Mouse (Mus musculus): ENCODE data around the gene 2310057M21Rik. TPM values are rescaled to one million over a fixed set of nuclear protein-coding genes. Genes with fewer than 3 reads are reported as not detected.

The 2310057M21Rik gene
- total RNA-seq (2023): 10 to 100 TPM in 1 of 2 experiments, 1 to 10 TPM in 1; 6.6 to 10.3 TPM

DNA sequence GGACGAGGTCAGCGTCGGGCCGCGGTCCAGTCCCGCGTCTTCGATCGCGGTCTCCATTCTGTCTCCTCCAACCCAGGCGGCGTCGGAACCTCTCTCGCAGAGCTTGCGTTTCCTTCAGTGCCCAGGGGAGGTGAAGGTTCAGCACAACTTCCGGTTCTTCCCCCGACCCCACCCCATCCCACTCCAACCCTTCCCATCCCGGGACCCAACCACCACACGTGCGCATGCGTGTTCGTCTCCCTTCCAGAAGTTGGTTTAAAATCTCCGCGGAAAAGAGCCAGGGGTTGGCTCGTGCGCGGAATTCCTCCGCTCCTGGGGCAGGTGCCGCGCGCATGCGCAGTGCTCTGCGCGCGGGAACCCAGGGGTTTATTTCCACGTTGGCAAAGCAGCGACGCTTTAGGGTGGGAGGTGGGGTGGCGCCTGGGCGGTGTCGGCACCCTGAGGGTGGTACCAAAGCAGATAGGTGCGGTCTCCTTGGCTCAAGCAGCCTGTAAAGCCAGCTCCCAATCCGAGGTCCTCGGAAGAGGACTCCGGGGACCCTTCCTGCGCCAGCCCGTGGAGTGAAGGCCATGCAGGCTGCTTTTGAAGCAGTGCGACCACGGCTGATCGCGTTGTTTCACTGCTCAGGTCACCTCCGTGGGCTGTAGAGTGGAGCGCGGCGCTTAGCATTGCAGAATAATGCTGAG is at the start of gene 2310057M21Rik:
Gene 2310057M21Rik (minus strand): TSS at position 145 of the 686 bp plus-strand sequence.

GRCm38 (mm10) chr7:131410416-131411058 is 48.0 kb upstream of the 2310057M21Rik start, which contains the start of the genes Ikzf5 and Acadsb:
Ikzf5 (minus strand) TSS chr7:131410521.
Acadsb (plus strand) TSS chr7:131410601.

DNA sequence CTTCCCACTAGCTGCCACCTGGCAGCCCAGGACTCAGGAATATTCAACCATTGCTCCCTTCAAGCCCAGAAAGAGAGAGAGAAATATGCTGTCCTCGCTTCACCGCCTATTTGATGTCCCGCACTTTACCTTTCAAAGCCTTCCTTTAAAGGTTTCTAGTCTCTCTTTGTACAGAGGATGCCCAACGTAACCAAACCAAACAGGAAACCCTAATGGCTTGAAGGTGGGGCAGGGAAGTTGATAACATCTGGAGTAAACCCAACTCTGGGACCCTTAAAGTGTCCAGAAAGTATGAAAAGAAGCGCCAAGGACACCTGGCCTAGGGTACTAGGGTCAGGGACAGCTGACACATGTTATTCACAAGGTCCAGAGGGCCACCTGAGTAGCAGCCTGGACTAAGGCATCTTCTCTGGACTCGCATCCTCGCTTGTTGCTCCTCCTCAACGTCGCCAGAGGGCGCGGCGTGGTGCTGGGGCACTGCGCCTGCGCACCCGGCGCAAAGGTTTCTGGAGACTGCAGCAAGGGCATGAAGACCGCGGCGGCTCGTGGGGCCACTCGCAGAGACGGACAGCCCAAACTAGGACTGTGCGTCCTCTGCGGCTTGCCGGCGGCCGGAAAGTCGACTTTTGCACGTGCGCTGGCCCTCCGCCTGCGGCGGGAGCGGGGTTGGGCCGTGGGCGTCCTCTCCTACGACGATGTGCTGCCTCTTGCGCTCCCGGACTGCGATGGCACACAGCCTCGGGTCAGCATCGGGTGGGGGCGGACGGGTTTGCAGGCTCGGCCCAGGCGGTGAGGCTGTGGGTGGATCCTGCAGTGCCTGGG is 8.3 kb upstream of the 2310057M21Rik start, which contains the start of gene Pstk:
Gene Pstk (plus strand): TSS at position 494 of the 822 bp plus-strand sequence.

DNA sequence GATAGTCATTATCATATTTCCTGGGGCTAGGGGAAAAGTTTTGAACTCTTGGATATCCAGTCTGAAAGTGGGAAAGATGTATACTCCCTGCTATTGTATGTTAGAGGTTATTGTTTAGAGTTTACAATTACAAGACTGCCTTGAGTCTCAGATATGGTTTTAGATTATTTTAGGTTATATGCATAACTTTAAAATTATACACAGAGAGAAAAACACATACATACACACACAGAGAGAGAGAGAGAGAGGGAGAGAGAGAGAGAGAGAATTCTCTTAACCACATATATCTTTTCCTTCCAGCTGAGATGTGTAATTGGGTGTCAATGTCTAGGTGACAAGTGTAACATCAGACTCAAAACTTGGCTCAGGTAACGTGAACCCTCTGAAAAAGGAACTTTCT is 29.0 kb downstream of the 2310057M21Rik start, which contains the start of gene Fam24a:
Gene Fam24a (plus strand): TSS at position 301 of the 400 bp plus-strand sequence.

GRCm38 (mm10) chr7:131329416-131329815 is 33.1 kb downstream of the 2310057M21Rik start, which contains the start of gene Fam24b:
Fam24b (minus strand) TSS chr7:131329516.

GRCm38 (mm10) chr7:131322192-131322591 is 40.4 kb downstream of the 2310057M21Rik start, which contains the start of gene Cuzd1:
Cuzd1 (minus strand) TSS chr7:131322292.

Other genes starting within 250 kb of the 2310057M21Rik start
- not detected for gene 4933402N03Rik, start 216.4 kb downstream of the 2310057M21Rik start, total RNA-seq (2023)
- not detected for gene 5430419D17Rik, start 188.4 kb downstream of the 2310057M21Rik start, total RNA-seq (2023)
- not detected for gene Cuzd1, start 40.5 kb downstream of the 2310057M21Rik start, total RNA-seq (2023)
- not detected for gene Fam24b, start 33.2 kb downstream of the 2310057M21Rik start, total RNA-seq (2023)
- gene Fam24a, start 28.9 kb downstream of the 2310057M21Rik start, total RNA-seq (2023): not detected
- 10 to 100 TPM; 11.0 to 15.2 TPM for gene Pstk, start 8.4 kb upstream of the 2310057M21Rik start, total RNA-seq (2023)
- 10 to 100 TPM; 37.2 to 50.7 TPM for gene Ikzf5, start 47.8 kb upstream of the 2310057M21Rik start, total RNA-seq (2023)
- gene Acadsb, start 47.8 kb upstream of the 2310057M21Rik start, total RNA-seq (2023): 10 to 100 TPM; 19.9 to 30.0 TPM
- not detected for gene Hmx3, start 180.1 kb upstream of the 2310057M21Rik start, total RNA-seq (2023)
- gene Hmx2, start 186.0 kb upstream of the 2310057M21Rik start, total RNA-seq (2023): not detected
- gene Bub3, start 197.5 kb upstream of the 2310057M21Rik start, total RNA-seq (2023): 10 to 100 TPM; 54.9 to 55.1 TPM